Mouse (Mus musculus): ENCODE data around the gene Sarm1. TPM values are rescaled to one million over a fixed set of nuclear protein-coding genes. Genes with fewer than 3 reads are reported as not detected.
A peak's percentile ranks its signal among the peaks of the same experiment; 100 is the strongest.

Gene Sarm1
- polyA plus RNA-seq, 1 experiment, result 2.5 TPM

GRCm38 (mm10) chr11:78512025-78512957, 14.7 kb upstream of the Sarm1 start, which contains the start of the genes Tmem199 and Poldip2:
Gene Tmem199, minus strand, starts transcription at chr11:78512172.
Gene Poldip2, plus strand, starts transcription at chr11:78512193.
- Histone ChIP-seq H3K27ac (ENCODE audit: control insufficient read depth, insufficient read depth, low read depth, low read length) (peak within 1 kb of the TSS; percentile 93), H3K4me1 (ENCODE audit: control insufficient read depth, insufficient read depth, low read length) (peaks cover 8% of the 10 kb centered on the region), H3K27me3 (ENCODE audit: control insufficient read depth, insufficient read depth, low read length) (no peaks in the 10 kb centered on the region), H3K36me3 (ENCODE audit: control insufficient read depth, insufficient read depth, low read length) (peaks cover 5% of the 10 kb centered on the region), H3K4me3 (ENCODE audit: control insufficient read depth, low read depth, low read length) (peak within 1 kb of the TSS; percentile 99)
- TF ChIP-seq CTCF (IDR thresholded peaks at IDR 0.05; ENCODE audit: control insufficient read depth, insufficient read depth, insufficient replicate concordance, low read depth, low read length) (no peak), POLR2A (IDR thresholded peaks at IDR 0.05; ENCODE audit: control insufficient read depth, low read depth, low read length) (peak; percentile 96)

GRCm38 (mm10) chr11:78509148-78509547, 11.6 kb upstream of the Sarm1 start:
- Histone ChIP-seq H3K27ac (ENCODE audit: control insufficient read depth, insufficient read depth, low read depth, low read length) (no peak overlapping the region), H3K4me1 (ENCODE audit: control insufficient read depth, insufficient read depth, low read length) (peaks cover 8% of the 10 kb centered on the region), H3K36me3 (ENCODE audit: control insufficient read depth, insufficient read depth, low read length) (peaks cover 3% of the 10 kb centered on the region), H3K4me3 (ENCODE audit: control insufficient read depth, low read depth, low read length) (no peak overlapping the region), H3K27me3 (ENCODE audit: control insufficient read depth, insufficient read depth, low read length) (no peaks in the 10 kb centered on the region)
- TF ChIP-seq POLR2A (IDR thresholded peaks at IDR 0.05; ENCODE audit: control insufficient read depth, low read depth, low read length) (no peak), CTCF (IDR thresholded peaks at IDR 0.05; ENCODE audit: control insufficient read depth, insufficient read depth, insufficient replicate concordance, low read depth, low read length) (no peak)

GRCm38 (mm10) chr11:78505430-78505829, 7.9 kb upstream of the Sarm1 start:
- peaks cover 4% of the 10 kb centered on the region for H3K4me1 ChIP-seq (ENCODE audit: control insufficient read depth, insufficient read depth, low read length)
- no peaks in the 10 kb centered on the region for H3K27me3 ChIP-seq (ENCODE audit: control insufficient read depth, insufficient read depth, low read length)
- H3K36me3 ChIP-seq (ENCODE audit: control insufficient read depth, insufficient read depth, low read length), result peaks cover 3% of the 10 kb centered on the region; the same call in 1 of the 2 replicates
- no peak overlapping the region for H3K27ac ChIP-seq (ENCODE audit: control insufficient read depth, insufficient read depth, low read depth, low read length)
- no peak for TF ChIP-seq CTCF (IDR thresholded peaks at IDR 0.05; ENCODE audit: control insufficient read depth, insufficient read depth, insufficient replicate concordance, low read depth, low read length)
- no peak for TF ChIP-seq POLR2A (IDR thresholded peaks at IDR 0.05; ENCODE audit: control insufficient read depth, low read depth, low read length)
- no peak overlapping the region for H3K4me3 ChIP-seq (ENCODE audit: control insufficient read depth, low read depth, low read length)

GRCm38 (mm10) chr11:78502909-78503650, 5.5 kb upstream of the Sarm1 start, which contains the start of gene Sebox:
Gene Sebox, plus strand, starts transcription at chr11:78503447.
- Histone ChIP-seq H3K4me1 (ENCODE audit: control insufficient read depth, insufficient read depth, low read length) (peaks cover 4% of the 10 kb centered on the region), H3K4me3 (ENCODE audit: control insufficient read depth, low read depth, low read length) (no peak within 1 kb of the TSS), H3K27ac (ENCODE audit: control insufficient read depth, insufficient read depth, low read depth, low read length) (no peak within 1 kb of the TSS), H3K36me3 (ENCODE audit: control insufficient read depth, insufficient read depth, low read length) (no peaks in the 10 kb centered on the region; the same call in 1 of the 2 replicates), H3K27me3 (ENCODE audit: control insufficient read depth, insufficient read depth, low read length) (no peaks in the 10 kb centered on the region)
- TF ChIP-seq POLR2A (IDR thresholded peaks at IDR 0.05; ENCODE audit: control insufficient read depth, low read depth, low read length) (no peak), CTCF (IDR thresholded peaks at IDR 0.05; ENCODE audit: control insufficient read depth, insufficient read depth, insufficient replicate concordance, low read depth, low read length) (no peak)

GRCm38 (mm10) chr11:78501529-78501928, 4.0 kb upstream of the Sarm1 start:
- H3K4me3 ChIP-seq (ENCODE audit: control insufficient read depth, low read depth, low read length), result no peak overlapping the region
- no peaks in the 10 kb centered on the region for H3K27me3 ChIP-seq (ENCODE audit: control insufficient read depth, insufficient read depth, low read length)
- H3K27ac ChIP-seq (ENCODE audit: control insufficient read depth, insufficient read depth, low read depth, low read length), result no peak overlapping the region
- H3K4me1 ChIP-seq (ENCODE audit: control insufficient read depth, insufficient read depth, low read length), result peaks cover 10% of the 10 kb centered on the region
- H3K36me3 ChIP-seq (ENCODE audit: control insufficient read depth, insufficient read depth, low read length), result no peaks in the 10 kb centered on the region
- TF ChIP-seq CTCF (IDR thresholded peaks at IDR 0.05; ENCODE audit: control insufficient read depth, insufficient read depth, insufficient replicate concordance, low read depth, low read length), result no peak

GRCm38 (mm10) chr11:78500623-78501202, 3.2 kb upstream of the Sarm1 start:
- TF ChIP-seq CTCF (IDR thresholded peaks at IDR 0.05; ENCODE audit: control insufficient read depth, insufficient read depth, insufficient replicate concordance, low read depth, low read length) (no peak), POLR2A (IDR thresholded peaks at IDR 0.05; ENCODE audit: control insufficient read depth, low read depth, low read length) (no peak)
- H3K4me1 ChIP-seq (ENCODE audit: control insufficient read depth, insufficient read depth, low read length), result peaks cover 10% of the 10 kb centered on the region
- no peaks in the 10 kb centered on the region for H3K27me3 ChIP-seq (ENCODE audit: control insufficient read depth, insufficient read depth, low read length)
- H3K27ac ChIP-seq (ENCODE audit: control insufficient read depth, insufficient read depth, low read depth, low read length), result no peak overlapping the region
- no peaks in the 10 kb centered on the region for H3K36me3 ChIP-seq (ENCODE audit: control insufficient read depth, insufficient read depth, low read length)
- no peak overlapping the region for H3K4me3 ChIP-seq (ENCODE audit: control insufficient read depth, low read depth, low read length)

- H3K4me3 ChIP-seq (ENCODE audit: control insufficient read depth, low read depth, low read length), result no peak overlapping the region
- no peaks in the 10 kb centered on the region for H3K36me3 ChIP-seq (ENCODE audit: control insufficient read depth, insufficient read depth, low read length)
- peaks cover 10% of the 10 kb centered on the region for H3K4me1 ChIP-seq (ENCODE audit: control insufficient read depth, insufficient read depth, low read length)
- no peaks in the 10 kb centered on the region for H3K27me3 ChIP-seq (ENCODE audit: control insufficient read depth, insufficient read depth, low read length)
- no peak for TF ChIP-seq CTCF (IDR thresholded peaks at IDR 0.05; ENCODE audit: control insufficient read depth, insufficient read depth, insufficient replicate concordance, low read depth, low read length)
- TF ChIP-seq POLR2A (IDR thresholded peaks at IDR 0.05; ENCODE audit: control insufficient read depth, low read depth, low read length), result no peak
- H3K27ac ChIP-seq (ENCODE audit: control insufficient read depth, insufficient read depth, low read depth, low read length), result no peak overlapping the region
Measured at GRCm38 (mm10) chr11:78499543-78499942, 2.0 kb upstream of the Sarm1 start.
